Mouse (Mus musculus) thymus, adult 2 months (tissue): ENCODE data around the gene Npas2.

Experiments
- CTCF ChIP-seq: fragments of 200-500 bp; IDR thresholded peaks from 2 replicates; pipeline ENCODE4 v1.5.1; 2012; ENCODE audit warnings: mild to moderate bottlenecking, control low read depth, low read length, moderate library complexity, borderline replicate concordance; ENCODE audit not compliant: control insufficient read depth, poor library complexity, insufficient read depth; ENCODE audit errors: extremely low read depth
- POLR2A ChIP-seq: fragments of 200-500 bp; IDR thresholded peaks from 2 replicates; pipeline ENCODE4 v1.6.1; 2012; ENCODE audit warnings: mild to moderate bottlenecking, low read length, control low read depth, moderate library complexity; ENCODE audit not compliant: control insufficient read depth, poor library complexity, insufficient read depth; ENCODE audit errors: extremely low read depth

GRCm38 (mm10) chr1:39303054-39303649 lies 109.6 kb downstream of the Npas2 start:
- no peak for TF ChIP-seq POLR2A
- no peak for TF ChIP-seq CTCF
